Mouse (Mus musculus) forebrain, postnatal 0 days (tissue): ENCODE data around the gene Krt23. TPM values are rescaled to one million over a fixed set of nuclear protein-coding genes. Genes with fewer than 3 reads are reported as not detected.

Experiments
- ATAC-seq: fragments of 200-750 bp; cut with Nextera tagmentation; 2 replicates; pipeline ENCODE4 v1.8.0; 2017; ENCODE audit warnings: mild to moderate bottlenecking, moderate library complexity
- DNase-seq: peaks from one replicate; pipeline ENCODE4 v3.0.0-alpha.2; 2015
- H3K27ac ChIP-seq: fragments of 300-500 bp; sonication (generic); 2 replicates; pipeline ENCODE4 v1.5.1; 2014; ENCODE audit warnings: low read depth, mild to moderate bottlenecking, antibody characterized with exemption, low read length, moderate library complexity, mixed read lengths
- H3K27me3 ChIP-seq: fragments of 300-500 bp; sonication (generic); 2 replicates; pipeline ENCODE4 v1.6.1; 2014; ENCODE audit warnings: mild to moderate bottlenecking, low read length, mixed read lengths; ENCODE audit not compliant: insufficient read depth
- H3K36me3 ChIP-seq: fragments of 300-500 bp; sonication (generic); 2 replicates; pipeline ENCODE4 v1.6.1; 2014; ENCODE audit warnings: mild to moderate bottlenecking, moderate library complexity; ENCODE audit not compliant: insufficient read depth
- H3K4me1 ChIP-seq: fragments of 300-500 bp; sonication (generic); 2 replicates; pipeline ENCODE4 v1.6.1; 2014; ENCODE audit warnings: antibody characterized with exemption; ENCODE audit not compliant: insufficient read depth
- H3K4me2 ChIP-seq: fragments of 300-500 bp; sonication (generic); 2 replicates; pipeline ENCODE4 v1.6.1; 2014; ENCODE audit warnings: low read depth, mild to moderate bottlenecking, moderate library complexity
- H3K4me3 ChIP-seq: fragments of 300-500 bp; sonication (generic); 2 replicates; pipeline ENCODE4 v1.5.1; 2014; ENCODE audit warnings: low read depth, low read length, mixed read lengths
- H3K9ac ChIP-seq: fragments of 300-500 bp; sonication (generic); 2 replicates; pipeline ENCODE4 v1.6.1; 2014; ENCODE audit warnings: mild to moderate bottlenecking
- H3K9me3 ChIP-seq: fragments of 300-500 bp; sonication (generic); 2 replicates; pipeline ENCODE4 v1.6.1; 2016; ENCODE audit warnings: low read length
- CTCF ChIP-seq: sonication (generic); IDR thresholded peaks from 2 replicates; pipeline ENCODE4 v1.5.1; 2016; ENCODE audit warnings: antibody characterized with exemption, control low read depth, low read depth
- WGBS: fragments of 180-500 bp; shearing (Covaris S2); extraction: QIAGEN DNeasy Blood & Tissue Kit; methylation state at CpG from one replicate; pipeline ENCODE4 v1.1.7; 2014; 5-methylcytosine and 5-hydroxymethylcytosine counted together
- polyA plus RNA-seq: library from polyadenylated mRNA; unstranded; fragments of >200 nt; fragmentation: Nextera tagmentation; extraction: Ambion mirVana; gene quantifications from 2 replicates; pipeline ENCODE4 v1.2.1, GENCODE M21; 2015
- total RNA-seq: library from RNA; depleted of rRNA; stranded (reverse); fragments of >200 nt; gene quantifications from 2 replicates; pipeline ENCODE4 v1.2.3, GENCODE M21; 2014

The Krt23 gene
- total and polyA plus RNA-seq, 2 experiments from 2014 or later = 0.53 TPM; not detected in 1

DNA sequence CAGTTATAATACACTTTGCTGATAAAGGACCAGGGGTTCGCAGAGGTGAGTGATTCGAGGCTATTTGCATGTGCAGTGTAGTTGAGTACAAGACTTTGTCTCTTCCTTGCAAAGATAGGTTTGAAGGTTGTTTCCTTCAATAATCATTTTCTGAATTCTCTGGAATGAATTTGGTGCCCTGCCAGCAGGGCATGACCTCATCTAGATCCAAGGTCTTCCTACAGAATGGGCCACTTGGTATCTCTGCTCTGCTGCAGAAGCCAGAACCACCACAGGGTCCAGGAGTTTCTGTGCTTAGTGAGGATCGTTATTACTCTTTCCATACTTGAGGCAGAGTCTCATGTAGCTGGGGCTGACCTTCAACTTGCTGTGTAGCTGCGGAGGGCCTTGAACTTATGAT lies 1.8 kb upstream of the Krt23 start:
- Histone ChIP-seq H3K36me3 (no peaks in the 10 kb centered on the region), H3K9me3 (no peaks in the 10 kb centered on the region), H3K9ac (no peak overlapping the region), H3K27me3 (no peaks in the 10 kb centered on the region), H3K4me3 (no peak overlapping the region), H3K4me1 (no peaks in the 10 kb centered on the region), H3K27ac (no peak overlapping the region), H3K4me2 (no peak overlapping the region)
- no peak for DNase-seq
- WGBS = 90% methylated on average over 4 of the region's 4 CpGs
- TF ChIP-seq CTCF = no peak
- no peak for ATAC-seq

DNA sequence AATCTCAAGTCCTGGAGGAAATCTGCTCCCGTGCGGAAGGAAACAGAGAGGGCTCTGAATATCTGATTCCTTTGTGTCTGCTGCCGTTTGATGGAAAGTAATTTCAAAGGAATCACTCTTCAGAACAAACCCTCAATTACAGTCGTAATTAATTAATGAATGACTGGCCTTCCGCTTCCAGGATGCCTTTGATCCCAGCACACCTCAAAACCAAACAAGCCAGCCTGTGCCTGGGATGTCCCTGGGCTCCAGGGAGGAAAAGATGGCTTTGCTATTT lies 575 bp upstream of the Krt23 start:
- WGBS = 37% methylated on average over 5 of the region's 5 CpGs
- no peak for ATAC-seq
- no peaks in the 10 kb centered on the region for H3K9me3 ChIP-seq
- no peak for TF ChIP-seq CTCF
- no peak overlapping the region for H3K27ac ChIP-seq
- no peak overlapping the region for H3K9ac ChIP-seq
- H3K27me3 ChIP-seq = no peaks in the 10 kb centered on the region
- H3K4me3 ChIP-seq = no peak overlapping the region
- H3K4me1 ChIP-seq = no peaks in the 10 kb centered on the region
- no peaks in the 10 kb centered on the region for H3K36me3 ChIP-seq
- DNase-seq = no peak
- H3K4me2 ChIP-seq = no peak overlapping the region

DNA sequence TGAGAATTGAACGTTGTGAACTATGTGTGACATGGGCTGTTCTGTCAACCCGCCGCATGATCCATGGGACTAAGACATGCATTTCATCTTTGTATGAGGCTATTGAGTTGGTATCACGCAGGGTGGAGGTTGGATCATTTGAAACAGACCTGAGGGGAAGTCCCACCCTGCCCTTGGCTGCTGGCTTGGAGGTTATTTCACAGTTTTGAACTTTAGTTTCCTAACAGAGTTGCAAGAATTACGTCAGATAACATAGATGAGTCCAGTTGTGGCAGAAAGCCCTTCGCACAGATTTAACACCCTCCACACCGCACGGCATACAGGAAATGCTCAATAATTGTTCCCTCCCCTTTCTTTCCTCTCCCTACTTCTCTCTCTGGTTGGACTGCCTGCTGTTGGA lies 1.9 kb downstream of the Krt23 start:
- Histone ChIP-seq H3K4me2 (no peak overlapping the region), H3K27ac (no peak overlapping the region), H3K27me3 (no peaks in the 10 kb centered on the region), H3K36me3 (no peaks in the 10 kb centered on the region), H3K9me3 (no peaks in the 10 kb centered on the region), H3K4me1 (no peaks in the 10 kb centered on the region), H3K9ac (no peak overlapping the region), H3K4me3 (no peak overlapping the region)
- ATAC-seq (no peak), DNase-seq (no peak)
- WGBS = 92% methylated on average over 8 of the region's 8 CpGs
- no peak for TF ChIP-seq CTCF

DNA sequence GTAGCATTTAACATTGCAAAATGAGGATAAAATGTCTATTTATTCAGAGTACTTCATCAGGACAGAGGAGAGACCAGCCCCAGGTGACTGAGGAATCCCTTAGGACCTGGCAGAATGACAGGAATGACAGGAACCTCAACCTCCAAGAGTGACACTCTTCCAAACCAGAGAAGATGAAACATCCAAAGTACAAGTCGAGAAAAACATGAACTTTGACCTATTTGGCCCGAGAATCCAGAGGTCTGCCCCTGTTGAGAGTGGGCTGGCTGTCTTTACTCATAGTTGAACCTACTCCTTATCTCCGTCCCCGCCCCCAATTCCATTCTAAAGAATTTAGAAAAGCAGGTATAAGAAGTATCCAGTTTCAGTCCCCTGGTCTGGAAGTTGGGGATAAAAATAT lies 2.3 kb downstream of the Krt23 start:
- no peak for DNase-seq
- H3K4me1 ChIP-seq = no peaks in the 10 kb centered on the region
- H3K27ac ChIP-seq = no peak overlapping the region
- no peaks in the 10 kb centered on the region for H3K9me3 ChIP-seq
- no peak for TF ChIP-seq CTCF
- H3K4me3 ChIP-seq = no peak overlapping the region
- H3K4me2 ChIP-seq = no peak overlapping the region
- WGBS = 87% methylated on average over 4 of the region's 4 CpGs
- ATAC-seq = no peak
- H3K27me3 ChIP-seq = no peaks in the 10 kb centered on the region
- H3K9ac ChIP-seq = no peak overlapping the region
- no peaks in the 10 kb centered on the region for H3K36me3 ChIP-seq

DNA sequence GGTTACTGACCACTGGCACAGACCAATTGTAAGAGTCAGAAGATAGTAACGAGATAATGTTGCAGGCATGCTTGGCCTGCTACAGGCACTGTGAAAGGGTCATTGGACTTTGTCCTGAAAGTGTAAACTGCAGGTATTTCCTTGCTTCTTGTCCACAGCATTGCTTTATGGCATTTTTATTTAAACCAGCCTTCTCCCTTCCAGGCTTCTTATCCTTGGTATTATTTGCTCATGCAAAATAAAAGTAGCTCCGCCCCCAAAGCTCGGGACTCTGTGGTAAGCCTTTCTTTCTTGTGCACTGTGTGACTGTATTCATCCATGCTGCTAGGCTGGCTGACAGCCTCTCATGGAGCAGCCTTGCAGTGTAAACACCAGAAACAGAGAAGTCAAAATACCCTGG lies 3.7 kb downstream of the Krt23 start:
- Histone ChIP-seq H3K36me3 (no peaks in the 10 kb centered on the region), H3K27ac (no peak overlapping the region), H3K4me3 (no peak overlapping the region), H3K4me2 (no peak overlapping the region), H3K4me1 (no peaks in the 10 kb centered on the region), H3K9me3 (no peaks in the 10 kb centered on the region), H3K9ac (no peak overlapping the region), H3K27me3 (no peaks in the 10 kb centered on the region)
- TF ChIP-seq CTCF = no peak
- DNase-seq = no peak
- 31% methylated on average over 3 of the region's 3 CpGs for WGBS
- no peak for ATAC-seq

DNA sequence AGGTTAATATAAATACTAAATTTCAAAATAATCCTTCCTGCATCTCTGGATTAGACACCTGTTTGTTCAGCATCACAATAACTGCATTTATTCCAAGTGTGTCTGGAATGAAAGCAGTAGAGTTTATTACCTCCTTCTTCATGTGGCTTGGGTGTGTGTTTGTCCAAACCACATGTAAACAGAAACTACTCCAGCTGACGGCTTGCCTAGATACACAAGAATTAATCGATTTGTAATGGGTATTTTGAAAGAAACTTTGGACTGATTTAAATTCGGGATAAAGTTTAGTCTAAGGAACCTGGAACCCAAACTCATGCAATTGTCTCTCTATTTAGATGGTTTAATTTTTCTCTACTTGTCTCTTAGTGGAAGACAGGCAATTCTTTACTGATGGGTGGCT lies 18.0 kb downstream of the Krt23 start:
- Histone ChIP-seq H3K9me3 (no peaks in the 10 kb centered on the region), H3K27ac (no peak overlapping the region), H3K27me3 (no peaks in the 10 kb centered on the region), H3K36me3 (no peaks in the 10 kb centered on the region), H3K4me1 (no peaks in the 10 kb centered on the region), H3K4me2 (no peak overlapping the region), H3K4me3 (no peak overlapping the region), H3K9ac (no peak overlapping the region)
- WGBS = 86% methylated on average over 3 of the region's 3 CpGs
- no peak for TF ChIP-seq CTCF
- DNase-seq (no peak), ATAC-seq (no peak)

DNA sequence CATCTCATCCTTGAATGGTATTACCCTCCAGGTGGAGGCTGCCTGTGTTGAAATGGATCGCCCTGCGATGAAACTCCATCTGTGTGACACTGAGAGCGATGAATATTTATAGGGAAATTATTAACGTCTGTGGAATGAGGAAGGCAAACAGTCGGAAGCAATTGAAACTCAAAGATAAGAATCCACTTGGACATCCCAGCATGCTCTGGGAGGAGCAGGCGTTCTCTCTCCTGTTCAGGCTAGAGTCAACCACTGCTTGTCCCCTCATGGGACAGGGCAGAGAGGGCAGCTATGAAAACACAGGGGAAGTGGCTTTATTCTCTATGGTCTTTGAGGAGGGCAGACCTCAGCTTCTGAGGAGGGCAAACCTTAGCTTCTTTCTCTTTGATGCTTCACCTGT lies 19.5 kb downstream of the Krt23 start:
- no peaks in the 10 kb centered on the region for H3K4me1 ChIP-seq
- no peak overlapping the region for H3K4me3 ChIP-seq
- no peak overlapping the region for H3K4me2 ChIP-seq
- no peaks in the 10 kb centered on the region for H3K36me3 ChIP-seq
- H3K27me3 ChIP-seq = no peaks in the 10 kb centered on the region
- no peak for ATAC-seq
- H3K9ac ChIP-seq = no peak overlapping the region
- WGBS = 69% methylated on average over 6 of the region's 6 CpGs
- no peak overlapping the region for H3K27ac ChIP-seq
- no peak for TF ChIP-seq CTCF
- H3K9me3 ChIP-seq = no peaks in the 10 kb centered on the region
- DNase-seq = no peak

DNA sequence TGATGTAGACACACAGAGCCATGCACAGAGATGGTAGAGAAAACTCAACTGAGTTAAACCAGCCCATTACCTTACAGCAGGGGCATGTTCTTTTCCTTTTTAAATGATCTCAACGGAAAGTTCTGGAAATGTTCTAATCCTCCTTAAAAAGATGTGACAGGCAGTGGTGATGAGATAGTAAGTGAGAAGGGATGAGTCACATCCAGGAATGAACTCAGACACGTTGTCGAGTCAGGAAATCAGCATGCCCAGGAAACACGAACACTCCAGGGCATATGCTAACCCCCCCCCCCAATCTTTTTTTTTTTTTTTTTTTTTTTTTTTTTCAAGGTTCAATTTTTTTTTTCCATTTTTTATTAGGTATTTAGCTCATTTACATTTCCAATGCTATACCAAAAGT lies 20.5 kb downstream of the Krt23 start:
- H3K4me3 ChIP-seq = no peak overlapping the region
- ATAC-seq (no peak), DNase-seq (no peak)
- no peak for TF ChIP-seq CTCF
- no peaks in the 10 kb centered on the region for H3K27me3 ChIP-seq
- H3K9me3 ChIP-seq = no peaks in the 10 kb centered on the region
- 90% methylated on average over 4 of the region's 4 CpGs for WGBS
- H3K9ac ChIP-seq = no peak overlapping the region
- no peaks in the 10 kb centered on the region for H3K36me3 ChIP-seq
- H3K27ac ChIP-seq = no peak overlapping the region
- no peaks in the 10 kb centered on the region for H3K4me1 ChIP-seq
- H3K4me2 ChIP-seq = no peak overlapping the region
